Mouse (Mus musculus) G1E (cell line): Measurements from ENCODE around the gene Dcaf11. TPM values are rescaled to one million over a fixed set of nuclear protein-coding genes. Genes with fewer than 3 reads are reported as not detected.

Source experiments
- ATAC-seq: 2 replicates; pipeline ENCODE4 v1.8.0; 2016; ENCODE audit warnings: mild to moderate bottlenecking; ENCODE audit not compliant: insufficient number of reproducible peaks, poor library complexity, low FRiP score, severe bottlenecking; ENCODE audit errors: extremely low read depth
- DNase-seq: peaks from one replicate; pipeline ENCODE4 v3.0.0; 2012; ENCODE audit warnings: low spot score
- H3K27me3 ChIP-seq: 2 replicates; pipeline ENCODE4 v1.6.1; 2012; ENCODE audit warnings: mild to moderate bottlenecking, low read length, inconsistent platforms; ENCODE audit not compliant: insufficient read depth
- H3K36me3 ChIP-seq: replicated peaks from 2 replicates; pipeline ENCODE3; 2012; ENCODE audit warnings: mild to moderate bottlenecking, inconsistent platforms
- H3K4me1 ChIP-seq: 2 replicates; pipeline ENCODE4 v1.6.1; 2012; ENCODE audit warnings: low read depth, low read length, inconsistent platforms, mixed read lengths; ENCODE audit not compliant: insufficient read depth
- H3K4me3 ChIP-seq: 2 replicates; pipeline ENCODE4 v1.5.1; 2012; ENCODE audit warnings: low read depth, mild to moderate bottlenecking, inconsistent platforms, low read length, moderate library complexity, mixed read lengths
- H3K9me3 ChIP-seq: replicated peaks from 2 replicates; pipeline ENCODE4 v1.6.1; 2012; ENCODE audit warnings: inconsistent platforms
- CTCF ChIP-seq: IDR thresholded peaks from 2 replicates; pipeline ENCODE4 v1.5.1; 2012; ENCODE audit warnings: low read depth, low read length, inconsistent platforms, mixed read lengths
- GATA1 ChIP-seq: IDR thresholded peaks from 2 replicates; pipeline ENCODE4 v1.6.1; 2012; ENCODE audit warnings: borderline replicate concordance, low read length, inconsistent platforms, mixed read lengths
- GATA2 ChIP-seq: IDR thresholded peaks from 2 replicates; pipeline ENCODE4 v1.6.1; 2012; ENCODE audit warnings: low read depth, low read length, inconsistent platforms, borderline replicate concordance
- POLR2AphosphoS5 ChIP-seq: IDR thresholded peaks from 2 replicates; pipeline ENCODE4 v1.6.1; 2012; ENCODE audit warnings: low read depth, low read length, inconsistent platforms; ENCODE audit not compliant: insufficient replicate concordance
- TAL1 ChIP-seq: conservative IDR thresholded peaks from 2 replicates; pipeline ENCODE4 v1.6.1; 2012; ENCODE audit warnings: low read depth, low read length, inconsistent platforms, mixed read lengths
- polyA plus RNA-seq: library from polyadenylated mRNA; stranded (reverse); fragments of >175 nt; gene quantifications from 2 replicates; pipeline ENCODE4 v1.2.3, GENCODE M21; 2012
- total RNA-seq, 2 experiments: library from RNA; stranded (forward) in 1 of 2; stranded (reverse) in 1 of 2; fragments of 200-1000 nt in 1 of 2; fragments of >200 nt in 1 of 2; fragmentation: Nextera tagmentation in 1 of 2; gene quantifications; 2 replicates each; pipeline ENCODE4 v1.2.3; 2014 to 2017

Dcaf11 gene
- total and polyA plus RNA-seq, 3 experiments, result 40.0 to 51.2 (median 42.7) TPM

GRCm38 (mm10) chr14:55613346-55613745, 53.5 kb downstream of the Dcaf11 start:
- DNase-seq (no peak), ATAC-seq (no peak)
- TF ChIP-seq GATA1 (no peak), CTCF (no peak), POLR2AphosphoS5 (no peak), TAL1 (no peak), GATA2 (no peak)
- no peaks in the 10 kb centered on the region for H3K9me3 ChIP-seq
- peaks cover 70% of the 10 kb centered on the region for H3K4me1 ChIP-seq
- no peaks in the 10 kb centered on the region for H3K27me3 ChIP-seq
- H3K4me3 ChIP-seq, result no peak overlapping the region
- peaks cover 27% of the 10 kb centered on the region for H3K36me3 ChIP-seq

GRCm38 (mm10) chr14:55614565-55615178, 54.9 kb downstream of the Dcaf11 start:
- Histone ChIP-seq H3K9me3 (no peaks in the 10 kb centered on the region), H3K27me3 (no peaks in the 10 kb centered on the region), H3K4me1 (peaks cover 77% of the 10 kb centered on the region), H3K36me3 (peaks cover 21% of the 10 kb centered on the region), H3K4me3 (no peak overlapping the region)
- DNase-seq, result peak; percentile 30
- TF ChIP-seq GATA1, result no peak
- peak; percentile 64 for TF ChIP-seq TAL1
- peak; percentile 19 for ATAC-seq

- ATAC-seq (no peak), DNase-seq (no peak)
- peaks cover 22% of the 10 kb centered on the region for H3K36me3 ChIP-seq
- no peak overlapping the region for H3K4me3 ChIP-seq
- TF ChIP-seq CTCF (no peak), GATA2 (no peak), POLR2AphosphoS5 (no peak), GATA1 (no peak), TAL1 (no peak)
- H3K4me1 ChIP-seq, result peaks cover 81% of the 10 kb centered on the region
- no peaks in the 10 kb centered on the region for H3K9me3 ChIP-seq
- no peaks in the 10 kb centered on the region for H3K27me3 ChIP-seq
These were observed 56.1 kb downstream of the Dcaf11 start for GRCm38 (mm10) chr14:55615876-55616275.

- ATAC-seq (no peak), DNase-seq (no peak)
- no peaks in the 10 kb centered on the region for H3K27me3 ChIP-seq
- H3K4me3 ChIP-seq, result no peak overlapping the region
- H3K4me1 ChIP-seq, result peaks cover 80% of the 10 kb centered on the region
- no peaks in the 10 kb centered on the region for H3K9me3 ChIP-seq
- H3K36me3 ChIP-seq, result peaks cover 29% of the 10 kb centered on the region
- TF ChIP-seq CTCF, result no peak
- no peak for TF ChIP-seq GATA1
- TF ChIP-seq POLR2AphosphoS5, result no peak
- TF ChIP-seq TAL1, result no peak
- no peak for TF ChIP-seq GATA2
These were observed 57.0 kb downstream of the Dcaf11 start for GRCm38 (mm10) chr14:55616844-55617243.

GRCm38 (mm10) chr14:55617822-55618221, 58.0 kb downstream of the Dcaf11 start, which contains the start of gene Rec8:
Gene Rec8 (plus strand): TSS chr14:55618037.
- H3K27me3 ChIP-seq, result no peaks in the 10 kb centered on the region
- peak; percentile 82 for ATAC-seq
- H3K4me1 ChIP-seq, result peaks cover 84% of the 10 kb centered on the region
- peak; percentile 91 for DNase-seq
- no peaks in the 10 kb centered on the region for H3K9me3 ChIP-seq
- H3K36me3 ChIP-seq, result peaks cover 39% of the 10 kb centered on the region
- H3K4me3 ChIP-seq, result peak within 1 kb of the TSS; percentile 78
- TF ChIP-seq CTCF (no peak), POLR2AphosphoS5 (no peak)

- Histone ChIP-seq H3K4me3 (peak overlapping the region; percentile 78), H3K4me1 (peaks cover 84% of the 10 kb centered on the region), H3K9me3 (no peaks in the 10 kb centered on the region), H3K27me3 (no peaks in the 10 kb centered on the region), H3K36me3 (peaks cover 47% of the 10 kb centered on the region)
- peak; percentile 61; the same call in 1 of the 2 replicates for TF ChIP-seq GATA2
- TF ChIP-seq CTCF, result no peak
- no peak for TF ChIP-seq GATA1
- TF ChIP-seq TAL1, result peak; percentile 67
- peak; percentile 71 for DNase-seq
- ATAC-seq, result peak; percentile 51
These were observed 58.8 kb downstream of the Dcaf11 start for GRCm38 (mm10) chr14:55618486-55619195.

Other genes starting within 250 kb of the Dcaf11 start
Only the 20 nearest of the 30 such genes appear.
- gene Dhrs4, start 81.2 kb upstream of the Dcaf11 start, total RNA-seq (2014; fragmentation: Nextera tagmentation), result 15.5 and 21.1 TPM in 2 replicates
- gene Dhrs4, start 81.2 kb upstream of the Dcaf11 start, total RNA-seq (2017), result 47.7 TPM in 2 replicates
- 37.4 and 42.8 TPM in 2 replicates for gene Dhrs4, start 81.2 kb upstream of the Dcaf11 start, polyA plus RNA-seq
- 2.2 TPM in 2 replicates for gene Carmil3, start 69.4 kb upstream of the Dcaf11 start, total RNA-seq (2014; fragmentation: Nextera tagmentation)
- 2.1 and 2.3 TPM in 2 replicates for gene Carmil3, start 69.4 kb upstream of the Dcaf11 start, total RNA-seq (2017)
- gene Carmil3, start 69.4 kb upstream of the Dcaf11 start, polyA plus RNA-seq, result 0.92 and 1.2 TPM in 2 replicates
- not detected in 2 replicates for gene Cpne6, start 49.6 kb upstream of the Dcaf11 start, total RNA-seq (2014; fragmentation: Nextera tagmentation)
- gene Cpne6, start 49.6 kb upstream of the Dcaf11 start, total RNA-seq (2017), result 0.06 and 0.11 TPM in 2 replicates
- gene Cpne6, start 49.6 kb upstream of the Dcaf11 start, polyA plus RNA-seq, result 0.03 and 0.06 TPM in 2 replicates
- not detected in 2 replicates for gene Nrl, start 35.0 kb upstream of the Dcaf11 start, total RNA-seq (2014; fragmentation: Nextera tagmentation)
- gene Nrl, start 35.0 kb upstream of the Dcaf11 start, total RNA-seq (2017), result 0.06 and 0.27 TPM in 2 replicates
- gene Nrl, start 35.0 kb upstream of the Dcaf11 start, polyA plus RNA-seq, result not detected in 2 replicates
- 9.5 and 33.6 TPM in 2 replicates for gene Pck2, start 19.7 kb upstream of the Dcaf11 start, total RNA-seq (2014; fragmentation: Nextera tagmentation)
- 9.9 and 10.7 TPM in 2 replicates for gene Pck2, start 19.7 kb upstream of the Dcaf11 start, total RNA-seq (2017)
- gene Pck2, start 19.7 kb upstream of the Dcaf11 start, polyA plus RNA-seq, result 23.9 and 34.9 TPM in 2 replicates
- gene A730061H03Rik, start 400 bp downstream of the Dcaf11 start, total RNA-seq (2014; fragmentation: Nextera tagmentation), result 43.1 TPM in 1 of 2 replicates, not detected in the other
- gene A730061H03Rik, start 400 bp downstream of the Dcaf11 start, total RNA-seq (2017), result 0.46 and 0.87 TPM in 2 replicates
- 0.17 TPM in 1 of 2 replicates, not detected in the other for gene A730061H03Rik, start 400 bp downstream of the Dcaf11 start, polyA plus RNA-seq
- not detected in 2 replicates for gene Fitm1, start 15.6 kb downstream of the Dcaf11 start, total RNA-seq (2014; fragmentation: Nextera tagmentation)
- not detected in 2 replicates for gene Fitm1, start 15.6 kb downstream of the Dcaf11 start, total RNA-seq (2017)
- not detected in 2 replicates for gene Fitm1, start 15.6 kb downstream of the Dcaf11 start, polyA plus RNA-seq
- 598 and 793 TPM in 2 replicates for gene Psme1, start 18.1 kb downstream of the Dcaf11 start, total RNA-seq (2014; fragmentation: Nextera tagmentation)
- 212 and 228 TPM in 2 replicates for gene Psme1, start 18.1 kb downstream of the Dcaf11 start, total RNA-seq (2017)
- 141 and 155 TPM in 2 replicates for gene Psme1, start 18.1 kb downstream of the Dcaf11 start, polyA plus RNA-seq
- gene Emc9, start 25.3 kb downstream of the Dcaf11 start, total RNA-seq (2014; fragmentation: Nextera tagmentation), result 16.7 and 20.0 TPM in 2 replicates
- 17.9 and 23.6 TPM in 2 replicates for gene Emc9, start 25.3 kb downstream of the Dcaf11 start, total RNA-seq (2017)
- 19.5 and 20.2 TPM in 2 replicates for gene Emc9, start 25.3 kb downstream of the Dcaf11 start, polyA plus RNA-seq
- gene Psme2, start 31.1 kb downstream of the Dcaf11 start, total RNA-seq (2014; fragmentation: Nextera tagmentation), result 59.4 and 109 TPM in 2 replicates
- gene Psme2, start 31.1 kb downstream of the Dcaf11 start, total RNA-seq (2017), result 163 and 165 TPM in 2 replicates
- 33.4 and 50.8 TPM in 2 replicates for gene Psme2, start 31.1 kb downstream of the Dcaf11 start, polyA plus RNA-seq
- 23.7 and 43.9 TPM in 2 replicates for gene Rnf31, start 31.7 kb downstream of the Dcaf11 start, total RNA-seq (2014; fragmentation: Nextera tagmentation)
- gene Rnf31, start 31.7 kb downstream of the Dcaf11 start, total RNA-seq (2017), result 11.8 and 12.6 TPM in 2 replicates
- 34.2 and 35.1 TPM in 2 replicates for gene Rnf31, start 31.7 kb downstream of the Dcaf11 start, polyA plus RNA-seq
- 25.3 and 31.2 TPM in 2 replicates for gene Irf9, start 43.6 kb downstream of the Dcaf11 start, total RNA-seq (2014; fragmentation: Nextera tagmentation)
- 37.8 and 39.6 TPM in 2 replicates for gene Irf9, start 43.6 kb downstream of the Dcaf11 start, total RNA-seq (2017)
- 40.3 and 64.3 TPM in 2 replicates for gene Irf9, start 43.6 kb downstream of the Dcaf11 start, polyA plus RNA-seq
- 123 and 137 TPM in 2 replicates for gene Rec8, start 58.0 kb downstream of the Dcaf11 start, total RNA-seq (2014; fragmentation: Nextera tagmentation)
- 89.9 and 103 TPM in 2 replicates for gene Rec8, start 58.0 kb downstream of the Dcaf11 start, total RNA-seq (2017)
- gene Rec8, start 58.0 kb downstream of the Dcaf11 start, polyA plus RNA-seq, result 80.7 and 144 TPM in 2 replicates
- gene Ipo4, start 76.0 kb downstream of the Dcaf11 start, total RNA-seq (2014; fragmentation: Nextera tagmentation), result 24.1 and 49.6 TPM in 2 replicates
- 18.1 and 24.9 TPM in 2 replicates for gene Ipo4, start 76.0 kb downstream of the Dcaf11 start, total RNA-seq (2017)
- gene Ipo4, start 76.0 kb downstream of the Dcaf11 start, polyA plus RNA-seq, result 32.7 and 75.8 TPM in 2 replicates
- 7.2 and 10.9 TPM in 2 replicates for gene Gm49378, start 77.9 kb downstream of the Dcaf11 start, total RNA-seq (2014; fragmentation: Nextera tagmentation)
- gene Gm49378, start 77.9 kb downstream of the Dcaf11 start, total RNA-seq (2017), result 2.9 and 4.6 TPM in 2 replicates
- 2.4 TPM in 1 of 2 replicates, not detected in the other for gene Gm49378, start 77.9 kb downstream of the Dcaf11 start, polyA plus RNA-seq
- 35.1 and 40.6 TPM in 2 replicates for gene Tm9sf1, start 83.8 kb downstream of the Dcaf11 start, total RNA-seq (2014; fragmentation: Nextera tagmentation)
- 54.0 and 57.7 TPM in 2 replicates for gene Tm9sf1, start 83.8 kb downstream of the Dcaf11 start, total RNA-seq (2017)
- 14.6 and 14.8 TPM in 2 replicates for gene Tm9sf1, start 83.8 kb downstream of the Dcaf11 start, polyA plus RNA-seq
- 4.0 and 4.2 TPM in 2 replicates for gene Tssk4, start 90.2 kb downstream of the Dcaf11 start, total RNA-seq (2014; fragmentation: Nextera tagmentation)
- gene Tssk4, start 90.2 kb downstream of the Dcaf11 start, total RNA-seq (2017), result 1.9 and 2.3 TPM in 2 replicates
- gene Tssk4, start 90.2 kb downstream of the Dcaf11 start, polyA plus RNA-seq, result 0.17 and 0.26 TPM in 2 replicates
- 18.4 and 28.0 TPM in 2 replicates for gene Mdp1, start 100.5 kb downstream of the Dcaf11 start, total RNA-seq (2014; fragmentation: Nextera tagmentation)
- 45.8 and 46.5 TPM in 2 replicates for gene Mdp1, start 100.5 kb downstream of the Dcaf11 start, total RNA-seq (2017)
- 9.4 and 12.2 TPM in 2 replicates for gene Mdp1, start 100.5 kb downstream of the Dcaf11 start, polyA plus RNA-seq
- 27.7 and 30.8 TPM in 2 replicates for gene Gmpr2, start 111.9 kb downstream of the Dcaf11 start, total RNA-seq (2014; fragmentation: Nextera tagmentation)
- gene Gmpr2, start 111.9 kb downstream of the Dcaf11 start, total RNA-seq (2017), result 40.5 and 42.7 TPM in 2 replicates
- gene Gmpr2, start 111.9 kb downstream of the Dcaf11 start, polyA plus RNA-seq, result 20.0 and 24.7 TPM in 2 replicates
- gene Nedd8, start 112.1 kb downstream of the Dcaf11 start, total RNA-seq (2014; fragmentation: Nextera tagmentation), result 234 and 266 TPM in 2 replicates
- 488 and 566 TPM in 2 replicates for gene Nedd8, start 112.1 kb downstream of the Dcaf11 start, total RNA-seq (2017)
- gene Nedd8, start 112.1 kb downstream of the Dcaf11 start, polyA plus RNA-seq, result 112 and 128 TPM in 2 replicates